Mouse (Mus musculus): ENCODE measurements at regions not wholly inside any gene's neighbourhood (a gene's known extent, or its start where the extent isn't known, plus 50 kb on each side); places are given as distances from the start of the nearest gene placed in this dataset.

GRCm38 (mm10) chr16:70929651-70930050 is 615.9 kb downstream of the Gbe1 start:
- DNase-seq (ENCODE audit: low spot score): no peak

- no peak for DNase-seq (ENCODE audit: low spot score)
Measured at GRCm38 (mm10) chr16:70935959-70936358, 622.2 kb downstream of the Gbe1 start.

DNA sequence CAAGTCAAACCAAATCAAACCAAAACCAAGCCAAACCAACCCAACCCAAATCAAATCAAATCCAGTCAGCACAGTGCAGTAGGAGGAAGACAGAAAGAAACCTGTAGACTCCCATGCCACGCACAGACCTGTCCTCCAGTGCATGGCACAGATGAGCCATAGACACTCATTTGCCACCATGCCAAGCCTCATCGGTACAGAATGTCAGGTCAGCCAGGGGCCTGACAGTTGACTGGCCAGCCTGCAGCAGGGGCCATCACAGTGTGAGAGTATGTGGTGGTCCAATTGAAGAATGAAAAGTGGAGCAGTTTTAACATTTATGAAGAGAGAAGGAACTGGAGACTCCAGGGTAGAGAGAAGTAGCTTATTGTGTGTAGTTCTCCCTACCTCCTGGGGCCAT is 639.2 kb downstream of the Gbe1 start:
- no peak for DNase-seq (ENCODE audit: low spot score)

Data from retina, embryonic 14.5 days (tissue).